ENCODE assay signal across 9 mouse cellular contexts in the genomic region with DNA sequence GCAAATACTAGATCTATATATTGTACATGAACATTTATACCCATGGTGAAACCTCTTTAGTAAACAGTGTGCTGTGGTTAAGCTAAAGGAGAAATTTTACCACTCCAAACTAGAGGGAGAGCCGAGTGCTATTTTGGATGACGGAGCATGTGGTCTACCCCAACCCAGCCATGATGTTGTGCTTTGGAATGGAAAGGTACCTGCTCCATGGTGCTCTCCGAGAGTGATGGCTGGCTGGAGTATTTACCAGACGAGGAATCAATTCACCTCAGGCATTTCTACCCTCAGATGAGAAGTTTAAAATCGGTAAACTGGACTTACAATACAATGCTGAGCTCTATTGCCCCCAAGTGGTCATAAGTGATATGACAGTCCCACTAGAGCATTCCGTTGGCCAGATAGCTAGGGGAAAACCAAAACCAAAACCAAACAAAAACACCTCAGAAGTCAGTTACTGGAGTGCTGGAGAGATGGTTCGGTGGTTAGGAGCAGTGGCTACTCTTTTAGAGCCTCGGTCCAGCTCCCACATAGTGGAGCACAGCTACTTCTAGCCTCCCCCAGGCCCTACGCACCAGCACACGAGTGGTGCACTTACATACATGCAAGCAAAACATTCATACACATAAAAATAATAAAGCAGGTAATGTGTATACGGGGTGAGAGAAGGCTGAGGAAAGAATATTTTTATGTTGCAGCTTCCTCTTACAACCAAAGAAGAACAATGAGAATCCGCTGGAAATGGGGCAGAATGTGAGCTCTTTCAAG.
DNase-seq lines count a peak whose midpoint lies in the region; ATAC-seq and TF ChIP-seq lines count a peak whose summit lies in the region.
"Had no signal": no experiment of that assay in that cellular context is flagged by ENCODE, and none has a peak within 500 bp of the region (broad histone marks: within the 10 kb centered on the region; RNA-seq: fewer than 3 reads in every experiment).

No protein-coding gene starts in this region.

- ATAC-seq in granulocyte monocyte progenitor cell, adult 5-6 weeks (replicated peaks; ENCODE audit: poor library complexity, severe bottlenecking): peak; percentile 83

- H3K27ac ChIP-seq in heart, embryonic 10.5 days: no peak overlapping the region
- H3K27ac ChIP-seq in small intestine, adult 2 months (ENCODE audit: insufficient read depth, low read depth, low read length): no peak overlapping the region
- H3K27ac ChIP-seq: lung, embryonic 15.5 days had no signal

- no peaks in the 10 kb centered on the region for H3K27me3 ChIP-seq in heart, embryonic 10.5 days (ENCODE audit: insufficient read depth, poor library complexity, severe bottlenecking)
- H3K27me3 ChIP-seq in megakaryocyte, embryonic 14.5 days (replicated peaks): no peaks in the 10 kb centered on the region
- H3K27me3 ChIP-seq in small intestine, adult 2 months (ENCODE audit: control insufficient read depth, insufficient read depth, low read length): no peaks in the 10 kb centered on the region
- H3K27me3 ChIP-seq: lung, embryonic 15.5 days had no signal

- H3K4me1 ChIP-seq in heart, embryonic 10.5 days: peaks cover 11% of the 10 kb centered on the region; the same call in 1 of the 2 replicates
- H3K4me1 ChIP-seq in megakaryocyte, embryonic 14.5 days: peaks cover 61% of the 10 kb centered on the region
- no peaks in the 10 kb centered on the region for H3K4me1 ChIP-seq in small intestine, adult 2 months (ENCODE audit: control insufficient read depth, insufficient read depth, insufficient read length, low read length)
- H3K4me1 ChIP-seq: lung, embryonic 15.5 days had no signal

- TF ChIP-seq CTCF in small intestine, adult 2 months (IDR thresholded peaks at IDR 0.05; ENCODE audit: extremely low read depth, insufficient read length, insufficient replicate concordance, low read depth, low read length): peak; percentile 40; the same call in 1 of the 2 replicates

- no peak overlapping the region for H3K4me3 ChIP-seq in heart, embryonic 10.5 days
- peak overlapping the region; percentile 85 for H3K4me3 ChIP-seq in megakaryocyte, embryonic 14.5 days (replicated peaks)
- H3K4me3 ChIP-seq in small intestine, adult 2 months (ENCODE audit: low read depth, low read length): peak overlapping the region; percentile 17; the same call in 1 of the 2 replicates
- H3K4me3 ChIP-seq: lung, embryonic 15.5 days had no signal

- no peak for TF ChIP-seq POLR2A in small intestine, adult 2 months (IDR thresholded peaks at IDR 0.05; ENCODE audit: low read depth, low read length)

- peaks cover 7% of the 10 kb centered on the region; the same call in 1 of the 2 replicates for H3K36me3 ChIP-seq in heart, embryonic 10.5 days
- peaks cover 41% of the 10 kb centered on the region for H3K36me3 ChIP-seq in megakaryocyte, embryonic 14.5 days (replicated peaks; ENCODE audit: low read length)
- no peaks in the 10 kb centered on the region for H3K36me3 ChIP-seq in small intestine, adult 2 months (ENCODE audit: control insufficient read depth, insufficient read depth, low read length)
- H3K36me3 ChIP-seq: lung, embryonic 15.5 days had no signal

- peak; percentile 69 for DNase-seq in heart, adult 8-10 months (ENCODE audit: low spot score)
- no peak for DNase-seq in heart, embryonic 10.5 days (ENCODE audit: low spot score)
- peak; percentile 36 for DNase-seq in MEL-GATA-1-ER (ENCODE audit: extremely low read depth, low read depth)
- DNase-seq in cerebellum, adult 8-10 months: peak; percentile 57
- DNase-seq in layer of hippocampus, adult 8-10 months (ENCODE audit: low spot score in 2 of 2): peak; percentile 34 to 67

- no peaks in the 10 kb centered on the region for H3K9me3 ChIP-seq in heart, embryonic 10.5 days
- no peaks in the 10 kb centered on the region for H3K9me3 ChIP-seq in megakaryocyte, embryonic 14.5 days
- H3K9me3 ChIP-seq: lung, embryonic 15.5 days had no signal

- WGBS in heart, embryonic 10.5 days: 58% methylated on average over 12 of the region's 12 CpGs
- WGBS in small intestine, adult 2 months: 38% methylated on average over 12 of the region's 12 CpGs
